Mouse (Mus musculus) left cerebral cortex, postnatal 10 days (tissue): Measurements from ENCODE around the gene Emd. TPM values are rescaled to one million over a fixed set of nuclear protein-coding genes. Genes with fewer than 3 reads are reported as not detected.
"Not testable (repeated sequence)": the region's sequence is repeated elsewhere in the genome, so short reads cannot be mapped to it uniquely, and the experiment has no call there.

Source experiments
- DNase-seq, 2 experiments: peaks; one replicate each; pipeline ENCODE4 v3.0.0; 2021 to 2022; ENCODE audit warnings: low spot score in 2 of 2, mixed read lengths in 1 of 2; ENCODE audit errors: extremely low spot score in 1 of 2
- intact Hi-C: fragments of 180-260 bp; cut with DNase I; formaldehyde crosslinking; loops from one replicate; pipeline ENCODE4 v1.15.1; 2025
- total RNA-seq, 2 experiments: library from RNA; stranded (reverse); gene quantifications; 2 replicates each; pipeline ENCODE4 v1.2.3; 2021

The Emd gene
- 10 to 100 TPM; 43.9 to 44.4 TPM for total RNA-seq

DNA sequence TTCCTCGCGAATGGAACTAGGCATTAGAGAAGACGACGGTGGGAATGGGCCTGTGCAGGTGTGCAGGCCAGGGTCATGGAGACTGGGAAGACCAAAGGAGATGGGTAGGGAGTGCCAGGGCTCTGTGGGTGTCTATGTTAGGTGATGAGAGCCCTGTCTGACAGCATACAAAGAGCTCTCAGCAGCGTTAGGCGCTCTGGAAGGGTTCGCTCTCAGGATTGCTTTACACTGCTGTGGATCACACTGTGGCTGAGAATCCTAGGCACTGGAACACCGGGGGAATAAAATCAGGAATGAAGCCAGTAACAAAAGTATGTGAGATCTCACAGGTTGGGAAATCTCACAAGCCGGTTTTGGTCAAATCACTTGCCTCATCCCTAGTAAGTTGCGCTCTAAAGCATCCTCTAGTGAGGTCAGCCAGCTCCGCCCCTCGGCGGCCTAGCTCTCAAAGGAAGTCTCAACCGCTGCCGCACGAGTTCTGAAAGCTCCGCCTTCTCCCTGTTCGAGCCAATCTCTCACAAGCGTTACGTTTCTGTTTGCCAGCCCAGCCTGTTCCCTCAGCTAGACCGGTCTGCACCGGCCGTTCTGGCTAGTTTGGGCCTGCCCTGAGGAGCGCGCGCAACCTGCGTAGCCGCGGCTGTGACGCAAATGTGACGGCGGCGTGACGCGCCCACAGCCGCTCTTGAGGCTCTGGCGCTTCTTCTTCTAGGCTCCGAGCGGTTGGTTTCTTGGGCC, at the start of gene Emd:
Gene Emd (plus strand): TSS at position 535 of the 735 bp plus-strand sequence.
- intact Hi-C loops = no loop called here
- peak; percentile 83 to 93 for DNase-seq

DNA sequence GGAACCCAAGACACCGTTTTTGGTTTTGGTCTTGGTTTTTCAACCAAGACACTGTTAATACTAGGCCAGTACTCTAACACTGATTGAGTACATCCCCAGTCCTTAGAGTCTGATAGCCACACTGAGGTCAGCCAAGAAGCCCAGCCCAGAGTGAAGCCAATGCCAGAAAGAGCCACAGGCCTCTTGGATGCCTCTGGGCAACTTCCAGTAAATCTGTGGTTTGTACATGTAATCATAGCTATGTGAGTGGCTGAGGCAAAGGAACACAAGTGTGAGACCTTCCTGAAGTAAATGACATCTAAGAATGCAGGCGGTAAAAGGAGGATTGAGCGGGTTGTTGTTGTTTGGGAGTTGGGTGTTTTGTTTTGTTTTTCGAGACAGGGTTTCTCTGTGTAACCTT, 36.0 kb upstream of the Emd start:
- DNase-seq = no peak
- intact Hi-C loops = no loop called here

DNA sequence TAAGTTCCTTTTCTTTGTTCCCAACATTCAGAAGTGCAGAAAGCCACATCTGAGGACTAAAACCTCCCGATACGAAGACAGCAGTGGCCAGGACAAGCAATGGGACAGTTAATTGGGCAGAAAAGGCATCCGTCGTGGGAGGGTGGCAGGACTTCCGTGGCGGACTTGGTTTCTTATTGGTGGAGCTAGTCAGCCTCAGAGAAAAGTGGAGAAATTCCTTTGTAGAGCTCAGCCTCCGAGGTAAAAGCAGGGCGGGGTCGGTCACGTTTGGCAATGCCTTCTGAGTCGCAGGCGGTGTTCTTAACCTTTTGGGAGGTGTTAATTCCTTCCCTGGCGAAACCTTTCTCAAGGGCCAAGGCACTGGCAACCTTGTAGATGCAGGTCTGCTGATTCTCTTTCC, 35.0 kb upstream of the Emd start:
- intact Hi-C loops = no loop called here
- no peak for DNase-seq

DNA sequence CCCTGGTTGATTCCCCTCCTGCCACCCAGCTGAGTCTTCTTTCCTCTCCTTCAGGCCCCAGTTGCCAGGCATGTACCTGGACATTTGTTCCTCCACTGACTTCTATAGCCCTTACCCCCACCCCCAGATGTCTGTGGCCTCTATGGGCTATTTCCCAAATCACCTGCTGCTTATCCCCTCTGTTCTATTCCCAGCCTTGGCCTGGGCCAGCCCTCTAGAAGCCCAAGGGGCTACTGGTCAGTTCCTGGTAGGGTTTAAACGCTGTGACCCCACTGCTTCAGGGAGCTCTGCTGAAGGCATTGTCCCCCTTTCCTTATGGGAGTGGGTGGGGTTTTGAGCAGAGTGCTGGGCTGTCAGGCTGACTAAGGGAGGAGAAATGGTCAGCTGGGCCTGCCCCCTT, 34.4 kb upstream of the Emd start:
- intact Hi-C loops = not testable (repeated sequence)

GRCm38 (mm10) chrX:74230038-74230437, 24.4 kb upstream of the Emd start:
- DNase-seq = no peak
- intact Hi-C loops = no loop called here

More for the DNA sequence above, 34.4 kb upstream of the Emd start:
- not testable (repeated sequence) for DNase-seq

- no peak for DNase-seq
- intact Hi-C loops = no loop called here
Observed at GRCm38 (mm10) chrX:74233196-74233595, 21.3 kb upstream of the Emd start.

- intact Hi-C loops = loop anchor here (10.0 kb wide), 1 partner anchor 276 kb away; the partner anchor contains the start of gene Hcfc1
Observed at GRCm38 (mm10) chrX:74240332-74240731, 14.2 kb upstream of the Emd start.

DNA sequence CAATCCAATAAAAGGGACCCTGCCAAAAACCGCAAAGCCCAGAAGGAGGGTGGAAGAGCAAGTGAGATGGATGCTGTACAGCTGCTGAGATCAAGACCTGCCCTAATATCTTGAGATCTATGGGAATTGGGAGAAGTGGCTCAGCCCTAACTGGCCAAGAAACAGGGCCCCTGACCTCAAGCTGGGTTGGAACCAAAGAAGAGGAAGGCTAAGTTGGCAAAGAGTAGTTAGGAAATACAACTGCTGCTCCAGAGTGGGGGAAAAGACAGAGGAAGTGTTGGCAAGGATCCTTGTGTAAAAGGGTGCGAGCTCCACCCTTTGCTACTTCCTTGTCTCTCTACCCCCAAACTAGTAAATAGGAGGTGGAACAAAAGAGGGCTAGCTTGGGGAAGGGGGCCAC, 11.1 kb upstream of the Emd start:
- no peak for DNase-seq
- intact Hi-C loops = loop anchor here (10.0 kb wide), 1 partner anchor 279 kb away; the partner anchor contains the start of gene Hcfc1

More at GRCm38 (mm10) chrX:74240332-74240731, 14.2 kb upstream of the Emd start:
- no peak for DNase-seq

DNA sequence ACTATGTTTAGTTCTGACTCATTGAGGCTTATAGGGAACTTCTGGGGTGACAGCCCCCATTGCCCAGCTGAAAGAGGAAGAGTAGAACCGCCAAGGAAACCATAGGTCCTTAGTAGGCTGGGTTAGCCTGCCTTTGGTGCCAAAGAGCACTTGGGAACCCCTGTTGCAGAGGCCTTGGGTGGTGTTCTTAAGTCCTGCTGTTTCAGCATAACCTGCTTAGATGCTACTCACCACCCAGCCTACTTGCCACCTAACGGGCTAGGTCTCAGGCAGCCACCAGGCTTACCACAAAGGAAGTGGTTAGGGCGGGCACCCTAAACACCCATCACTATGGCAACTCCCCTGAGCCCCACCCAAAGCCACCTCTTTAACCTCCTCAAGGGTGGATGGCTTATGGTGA, 10.7 kb upstream of the Emd start:
- no peak for DNase-seq
- intact Hi-C loops = loop anchor here (10.0 kb wide), 1 partner anchor 279 kb away; the partner anchor contains the start of gene Hcfc1

GRCm38 (mm10) chrX:74244614-74245083, 9.8 kb upstream of the Emd start:
- DNase-seq = peak; percentile 20 to 61
- intact Hi-C loops = loop anchor here (10.0 kb wide), 1 partner anchor 280 kb away; the partner anchor contains the start of gene Hcfc1

GRCm38 (mm10) chrX:74245107-74245506, 9.4 kb upstream of the Emd start:
- no peak for DNase-seq
- intact Hi-C loops = loop anchor here (10.0 kb wide), 1 partner anchor 280 kb away; the partner anchor contains the start of gene Hcfc1

DNA sequence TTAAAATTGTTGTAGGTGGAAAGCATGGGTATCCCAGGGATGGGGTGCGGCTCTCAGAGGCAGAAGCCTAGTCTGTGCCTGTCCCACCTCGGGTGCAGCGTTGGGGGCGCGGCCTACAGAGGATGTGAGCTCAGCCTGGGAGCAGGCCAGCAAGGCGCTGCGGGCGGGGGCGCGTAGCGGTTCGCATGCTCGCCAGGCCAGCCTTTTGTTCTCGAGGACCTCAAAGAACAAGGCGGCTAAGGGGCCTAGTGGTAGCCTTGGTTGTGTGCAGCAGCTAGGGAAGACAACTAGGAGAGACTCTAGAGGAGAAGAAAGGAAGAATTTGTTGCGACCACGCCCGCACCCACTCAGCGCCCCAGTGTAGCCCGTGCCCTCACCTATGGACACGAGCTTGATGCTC, 8.8 kb upstream of the Emd start:
- intact Hi-C loops = loop anchor here (10.0 kb wide), 1 partner anchor 281 kb away; the partner anchor contains the start of gene Hcfc1
- DNase-seq = peak; percentile 71 to 92

- DNase-seq = peak; percentile 84 to 90
- intact Hi-C loops = loop anchor here (10.0 kb wide), 1 partner anchor 281 kb away; the partner anchor contains the start of gene Hcfc1
Observed at GRCm38 (mm10) chrX:74246213-74246681, 8.2 kb upstream of the Emd start.

GRCm38 (mm10) chrX:74246693-74247092, 7.8 kb upstream of the Emd start:
- no peak for DNase-seq
- intact Hi-C loops = loop anchor here (10.0 kb wide), 1 partner anchor 282 kb away; the partner anchor contains the start of gene Hcfc1

DNA sequence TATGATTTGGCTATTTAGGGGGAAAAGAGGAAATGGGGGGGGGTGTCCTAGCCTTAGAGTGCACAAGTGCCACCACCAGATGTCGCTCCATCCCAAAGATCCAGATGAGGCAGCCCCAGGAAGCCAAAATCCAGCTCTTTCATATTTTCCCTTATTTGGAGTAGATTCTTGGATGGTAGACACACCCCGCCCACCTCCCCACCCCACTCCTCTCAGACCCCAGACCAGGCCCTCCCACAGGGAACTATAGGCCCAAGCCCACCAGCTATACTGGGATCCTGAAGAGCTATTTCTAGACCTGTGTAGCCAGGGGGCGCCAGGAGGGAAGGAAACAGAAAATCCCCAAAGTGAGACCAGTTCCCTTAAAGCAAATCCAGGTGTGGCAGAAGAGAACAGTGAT, 5.8 kb upstream of the Emd start:
- intact Hi-C loops = loop anchor here (2.0 to 10.0 kb wide), 2 partner anchors 164 to 284 kb away; partner anchors contain the start of gene Hcfc1
- DNase-seq = peak in 1 of 2 experiments; percentile 58

GRCm38 (mm10) chrX:74249615-74250014, 4.9 kb upstream of the Emd start, which contains the start of gene Flna:
Flna (minus strand) TSS chrX:74249820.
- peak in 1 of 2 experiments; percentile 83 for DNase-seq
- intact Hi-C loops = loop anchor here (2.0 to 10.0 kb wide), 2 partner anchors 163 to 285 kb away; partner anchors contain the start of gene Hcfc1

- DNase-seq = no peak
- intact Hi-C loops = no loop called here
Observed at GRCm38 (mm10) chrX:74254888-74255565, 540 bp downstream of the Emd start.

- no peak for DNase-seq
- intact Hi-C loops = no loop called here
Observed at GRCm38 (mm10) chrX:74257746-74258145, 3.3 kb downstream of the Emd start.

GRCm38 (mm10) chrX:74269736-74270061, 15.2 kb downstream of the Emd start:
- intact Hi-C loops = no loop called here
- no peak for DNase-seq
